In the genomic region with DNA sequence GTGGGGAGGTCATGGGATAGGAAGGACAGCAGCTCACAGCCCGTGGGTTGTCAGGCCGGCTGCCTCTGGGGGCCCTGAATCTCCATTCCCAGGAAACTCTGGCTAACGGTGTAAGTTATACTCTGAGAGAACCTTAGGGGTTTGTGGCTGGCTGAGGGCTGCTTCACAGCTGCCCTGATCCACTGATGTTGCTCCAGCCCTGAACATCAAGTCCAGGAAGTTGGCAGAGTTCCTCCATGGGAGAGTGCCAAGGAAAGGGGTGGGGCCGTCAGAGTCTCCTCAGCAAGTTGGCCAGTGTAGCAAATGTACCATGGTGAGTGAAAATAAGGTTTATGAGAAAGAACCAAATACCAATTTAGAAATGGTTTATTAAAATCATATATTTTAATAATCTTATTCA, we compare ENCODE assay signal across 8 mouse cellular contexts. TPM values are rescaled to one million over a fixed set of nuclear protein-coding genes. Genes with fewer than 3 reads are reported as not detected.
DNase-seq lines count a peak whose midpoint lies in the region.

No protein-coding gene starts in this region.

- peak; percentile 21 to 45 for DNase-seq in cerebellum, postnatal 25 days
- DNase-seq in cerebellum, adult 11 months: no peak
- DNase-seq in adrenal gland, adult 18-20 months (ENCODE audit: low spot score in 2 of 2): peak; percentile 66 to 69
- DNase-seq in heart, adult 9 months (ENCODE audit: low spot score in 2 of 2): peak; percentile 71 to 80
- peak; percentile 44 to 52 for DNase-seq in layer of hippocampus, postnatal 36 days
- DNase-seq in right cerebral cortex, postnatal 4 days: peak; percentile 60
- no peak for DNase-seq in thymus, postnatal 25 days
- no peak for DNase-seq in thymus, postnatal 10 days (ENCODE audit: low spot score in 2 of 2)

RNA-seq across cellular contexts. Expression of a gene that starts 18.1 kb away (rescaled TPM):
- not detected for total RNA-seq in adrenal gland, adult 18-20 months (2021)
- total RNA-seq in layer of hippocampus, postnatal 36 days (2021): under 1 TPM; 0.20 to 0.25 TPM

RNA-seq across cellular contexts. Expression of a gene that starts 47.0 kb away (rescaled TPM):
- total RNA-seq in adrenal gland, adult 18-20 months (2021): not detected
- under 1 TPM; 0.22 to 0.76 TPM for total RNA-seq in layer of hippocampus, postnatal 36 days (2021)

Comparison
In these comparisons a context has a peak if more than half of its experiments do, and no peak if none do; other contexts are left out.
1. DNase-seq: peak in cerebellum, postnatal 25 days (2 of 2), adrenal gland, adult 18-20 months (2 of 2), heart, adult 9 months (2 of 2), layer of hippocampus, postnatal 36 days (2 of 2) and right cerebral cortex, postnatal 4 days (single experiment); none in cerebellum, adult 11 months (single experiment), thymus, postnatal 25 days (single experiment) and thymus, postnatal 10 days (0 of 2).